Mouse (Mus musculus) stomach, embryonic 16.5 days (tissue): Measurements from ENCODE around the gene Rbms1. TPM values are rescaled to one million over a fixed set of nuclear protein-coding genes. Genes with fewer than 3 reads are reported as not detected.

Experiments used
- ATAC-seq: fragments of 200-750 bp; cut with Nextera tagmentation; 2 replicates; pipeline ENCODE4 v1.8.0; 2017; ENCODE audit warnings: moderate number of reproducible peaks, moderate TSS enrichment; ENCODE audit not compliant: insufficient read depth, low FRiP score
- H3K27ac ChIP-seq: fragments of 300-500 bp; sonication (generic); 2 replicates; pipeline ENCODE4 v1.5.1; 2014; ENCODE audit warnings: low read length
- H3K27me3 ChIP-seq: fragments of 300-500 bp; sonication (generic); 2 replicates; pipeline ENCODE4 v1.6.1; 2014; ENCODE audit warnings: low read length, control low read depth, mixed read lengths; ENCODE audit not compliant: control insufficient read depth, insufficient read depth
- H3K36me3 ChIP-seq: fragments of 300-500 bp; sonication (generic); 2 replicates; pipeline ENCODE4 v1.6.1; 2014; ENCODE audit warnings: low read length; ENCODE audit not compliant: control insufficient read depth, insufficient read depth
- H3K4me1 ChIP-seq: fragments of 300-500 bp; sonication (generic); 2 replicates; pipeline ENCODE4 v1.6.1; 2014; ENCODE audit warnings: low read length, control low read depth, mixed read lengths; ENCODE audit not compliant: control insufficient read depth, insufficient read depth
- H3K4me2 ChIP-seq: fragments of 300-500 bp; sonication (generic); 2 replicates; pipeline ENCODE4 v1.6.1; 2014; ENCODE audit warnings: low read depth, low read length, mixed read lengths
- H3K4me3 ChIP-seq: fragments of 300-500 bp; sonication (generic); replicated peaks from 2 replicates; pipeline ENCODE4 v1.5.1; 2014; ENCODE audit warnings: mild to moderate bottlenecking, low read length
- H3K9ac ChIP-seq: fragments of 300-500 bp; sonication (generic); 2 replicates; pipeline ENCODE4 v1.6.1; 2014; ENCODE audit warnings: low read length
- H3K9me3 ChIP-seq: fragments of 300-500 bp; sonication (generic); replicated peaks from 2 replicates; pipeline ENCODE4 v1.6.1; 2016; ENCODE audit warnings: low read length, control low read depth; ENCODE audit not compliant: control insufficient read depth
- WGBS: fragments of 180-500 bp; shearing (Covaris S2); extraction: QIAGEN DNeasy Blood & Tissue Kit; methylation state at CpG from one replicate; pipeline ENCODE4 v1.1.7; 2014; 5-methylcytosine and 5-hydroxymethylcytosine counted together
- polyA plus RNA-seq: library from polyadenylated mRNA; unstranded; fragments of >200 nt; fragmentation: Nextera tagmentation; extraction: Ambion mirVana; gene quantifications from 2 replicates; pipeline ENCODE4 v1.2.1, GENCODE M21; 2015

The Rbms1 gene
- polyA plus RNA-seq, 1 experiment from 2014 or later = 110 TPM

- no peaks in the 10 kb centered on the region; the same call in 1 of the 2 replicates for H3K9me3 ChIP-seq
- H3K9ac ChIP-seq = no peak overlapping the region
- 56% methylated on average over 8 of the region's 8 CpGs for whole genome bisulfite sequencing
- no peak for ATAC-seq
- H3K4me2 ChIP-seq = no peak overlapping the region
- no peak overlapping the region for H3K4me3 ChIP-seq
- no peaks in the 10 kb centered on the region for H3K27me3 ChIP-seq
- H3K27ac ChIP-seq = peak overlapping the region; percentile 6; the same call in 1 of the 2 replicates
- H3K36me3 ChIP-seq = peaks cover 23% of the 10 kb centered on the region
- no peaks in the 10 kb centered on the region for H3K4me1 ChIP-seq
Measured at GRCm38 (mm10) chr2:60766420-60766819, 196.6 kb downstream of the Rbms1 start.

- H3K4me1 ChIP-seq = no peaks in the 10 kb centered on the region
- no peaks in the 10 kb centered on the region for H3K9me3 ChIP-seq
- peaks cover 12% of the 10 kb centered on the region; the same call in 1 of the 2 replicates for H3K36me3 ChIP-seq
- no peak overlapping the region for H3K4me3 ChIP-seq
- ATAC-seq = no peak
- H3K27ac ChIP-seq = no peak overlapping the region
- WGBS = 85% methylated on average over 9 of the region's 9 CpGs
- no peak overlapping the region for H3K9ac ChIP-seq
- no peak overlapping the region for H3K4me2 ChIP-seq
- no peaks in the 10 kb centered on the region for H3K27me3 ChIP-seq
Measured at GRCm38 (mm10) chr2:60756218-60756617, 206.8 kb downstream of the Rbms1 start.

GRCm38 (mm10) chr2:60755101-60755500 lies 207.9 kb downstream of the Rbms1 start:
- Histone ChIP-seq H3K36me3 (peaks cover 12% of the 10 kb centered on the region; the same call in 1 of the 2 replicates), H3K27me3 (no peaks in the 10 kb centered on the region), H3K4me1 (no peaks in the 10 kb centered on the region), H3K27ac (no peak overlapping the region), H3K9me3 (no peaks in the 10 kb centered on the region), H3K4me2 (no peak overlapping the region), H3K4me3 (no peak overlapping the region), H3K9ac (no peak overlapping the region)
- ATAC-seq = no peak
- 93% methylated on average over 7 of the region's 7 CpGs for WGBS

GRCm38 (mm10) chr2:60751274-60751673 lies 211.7 kb downstream of the Rbms1 start:
- Histone ChIP-seq H3K27me3 (no peaks in the 10 kb centered on the region), H3K27ac (no peak overlapping the region), H3K9me3 (no peaks in the 10 kb centered on the region), H3K4me1 (no peaks in the 10 kb centered on the region), H3K9ac (no peak overlapping the region), H3K4me2 (no peak overlapping the region), H3K36me3 (peaks cover 17% of the 10 kb centered on the region), H3K4me3 (no peak overlapping the region)
- no peak for ATAC-seq
- 90% methylated on average over 9 of the region's 9 CpGs for WGBS

GRCm38 (mm10) chr2:60750591-60750990 lies 212.4 kb downstream of the Rbms1 start:
- H3K27me3 ChIP-seq = no peaks in the 10 kb centered on the region
- no peaks in the 10 kb centered on the region for H3K9me3 ChIP-seq
- H3K4me3 ChIP-seq = no peak overlapping the region
- H3K9ac ChIP-seq = no peak overlapping the region
- H3K4me2 ChIP-seq = no peak overlapping the region
- peaks cover 13% of the 10 kb centered on the region for H3K36me3 ChIP-seq
- ATAC-seq = no peak
- H3K27ac ChIP-seq = no peak overlapping the region
- 91% methylated on average over 3 of the region's 3 CpGs for WGBS
- H3K4me1 ChIP-seq = no peaks in the 10 kb centered on the region

GRCm38 (mm10) chr2:60748585-60748984 lies 214.4 kb downstream of the Rbms1 start:
- Histone ChIP-seq H3K4me3 (no peak overlapping the region), H3K9ac (no peak overlapping the region), H3K4me2 (no peak overlapping the region), H3K27ac (no peak overlapping the region), H3K27me3 (no peaks in the 10 kb centered on the region), H3K36me3 (peaks cover 6% of the 10 kb centered on the region; the same call in 1 of the 2 replicates), H3K4me1 (no peaks in the 10 kb centered on the region), H3K9me3 (no peaks in the 10 kb centered on the region)
- ATAC-seq = no peak
- WGBS = 80% methylated on average over 1 of the region's 1 CpGs

GRCm38 (mm10) chr2:60747590-60747989 lies 215.4 kb downstream of the Rbms1 start:
- H3K4me2 ChIP-seq = no peak overlapping the region
- no peak overlapping the region for H3K9ac ChIP-seq
- ATAC-seq = 0 out of 2 replicates have a peak, but pooled peaks have one; percentile 56
- no peak overlapping the region for H3K27ac ChIP-seq
- 51% methylated on average over 3 of the region's 3 CpGs for WGBS
- H3K9me3 ChIP-seq = no peaks in the 10 kb centered on the region
- peaks cover 6% of the 10 kb centered on the region; the same call in 1 of the 2 replicates for H3K36me3 ChIP-seq
- H3K27me3 ChIP-seq = no peaks in the 10 kb centered on the region
- no peaks in the 10 kb centered on the region for H3K4me1 ChIP-seq
- no peak overlapping the region for H3K4me3 ChIP-seq

GRCm38 (mm10) chr2:60744674-60745073 lies 218.3 kb downstream of the Rbms1 start:
- Histone ChIP-seq H3K4me1 (no peaks in the 10 kb centered on the region), H3K9ac (no peak overlapping the region), H3K36me3 (peaks cover 6% of the 10 kb centered on the region; the same call in 1 of the 2 replicates), H3K4me2 (no peak overlapping the region), H3K9me3 (no peaks in the 10 kb centered on the region), H3K27me3 (no peaks in the 10 kb centered on the region), H3K27ac (no peak overlapping the region), H3K4me3 (no peak overlapping the region)
- ATAC-seq = no peak
- WGBS = 65% methylated on average over 3 of the region's 3 CpGs

GRCm38 (mm10) chr2:60739389-60740137 lies 223.4 kb downstream of the Rbms1 start:
- no peak for ATAC-seq
- Histone ChIP-seq H3K4me3 (no peak overlapping the region), H3K27ac (no peak overlapping the region), H3K36me3 (no peaks in the 10 kb centered on the region), H3K4me1 (no peaks in the 10 kb centered on the region), H3K9ac (no peak overlapping the region), H3K9me3 (no peaks in the 10 kb centered on the region), H3K27me3 (no peaks in the 10 kb centered on the region), H3K4me2 (no peak overlapping the region)
- WGBS = 74% methylated on average over 10 of the region's 10 CpGs
